Mouse (Mus musculus): ENCODE measurements at regions not wholly inside any gene's neighbourhood (a gene's known extent, or its start where the extent isn't known, plus 50 kb on each side); places are given as distances from the start of the nearest gene placed in this dataset.

GRCm38 (mm10) chr1:63932484-63932883 lies 163.4 kb upstream of the 4933402D24Rik start:
- TF ChIP-seq CTCF (IDR thresholded peaks at IDR 0.05; ENCODE audit: insufficient read depth, low read depth, low read length), result no peak
- no peak for TF ChIP-seq POLR2A (IDR thresholded peaks at IDR 0.05; ENCODE audit: insufficient read depth, low read depth, low read length)

Data from olfactory bulb, adult 2 months (tissue).